17 mouse cellular contexts compared by ENCODE assay signal in genomic region chr14:79970928-79971738, GRCm38 (mm10). TPM values are rescaled to one million over a fixed set of nuclear protein-coding genes. Genes with fewer than 3 reads are reported as not detected.
DNase-seq lines count a peak whose midpoint lies in the region; ATAC-seq and TF ChIP-seq lines count a peak whose summit lies in the region.
"Had no signal": no experiment of that assay in that cellular context is flagged by ENCODE, and none has a peak within 500 bp of the region (broad histone marks: within the 10 kb centered on the region; RNA-seq: fewer than 3 reads in every experiment).

No protein-coding gene starts in this region.

- no peaks in the 10 kb centered on the region for H3K4me1 ChIP-seq in forebrain, embryonic 14.5 days (ENCODE audit: control insufficient read depth, insufficient read depth, low read length)
- no peaks in the 10 kb centered on the region for H3K4me1 ChIP-seq in forebrain, embryonic 11.5 days (replicated peaks; ENCODE audit: control insufficient read depth, insufficient read depth, low read length)
- H3K4me1 ChIP-seq in midbrain, embryonic 14.5 days (ENCODE audit: control insufficient read depth, insufficient read depth, low read length), result no peaks in the 10 kb centered on the region
- 0 out of 2 replicates have a peak, but pooled peaks cover 4% of the 10 kb centered on the region for H3K4me1 ChIP-seq in midbrain, postnatal 0 days (ENCODE audit: insufficient read depth, low read length)
- H3K4me1 ChIP-seq in intestine, embryonic 16.5 days (ENCODE audit: control insufficient read depth, insufficient read depth, low read length), result no peaks in the 10 kb centered on the region; the same call in 1 of the 2 replicates
- H3K4me1 ChIP-seq in cerebellum, adult 2 months (ENCODE audit: control insufficient read depth, insufficient read depth, low read length), result no peaks in the 10 kb centered on the region; the same call in 1 of the 2 replicates
- H3K4me1 ChIP-seq: embryonic facial prominence, embryonic 15.5 days had no signal

- H3K4me3 ChIP-seq in forebrain, embryonic 14.5 days (ENCODE audit: low read depth, low read length), result no peak overlapping the region
- no peak overlapping the region for H3K4me3 ChIP-seq in forebrain, embryonic 11.5 days (ENCODE audit: low read depth, low read length)
- H3K4me3 ChIP-seq in midbrain, embryonic 14.5 days (replicated peaks; ENCODE audit: low read depth, low read length), result no peak overlapping the region
- no peak overlapping the region for H3K4me3 ChIP-seq in midbrain, postnatal 0 days (ENCODE audit: low read depth, low read length)
- no peak overlapping the region for H3K4me3 ChIP-seq in intestine, embryonic 16.5 days (ENCODE audit: low read length)
- H3K4me3 ChIP-seq in cerebellum, adult 2 months (replicated peaks; ENCODE audit: insufficient read depth, low read depth, low read length), result no peak overlapping the region
- H3K4me3 ChIP-seq: embryonic facial prominence, embryonic 15.5 days; left cerebral cortex, adult 2 months had no signal

- no peak overlapping the region for H3K9ac ChIP-seq in forebrain, embryonic 14.5 days (ENCODE audit: low read length)
- H3K9ac ChIP-seq in forebrain, embryonic 11.5 days (ENCODE audit: low read length), result no peak overlapping the region
- H3K9ac ChIP-seq in midbrain, embryonic 14.5 days (replicated peaks; ENCODE audit: low read length), result no peak overlapping the region
- H3K9ac ChIP-seq in midbrain, postnatal 0 days (replicated peaks; ENCODE audit: low read length, poor library complexity, severe bottlenecking), result no peak overlapping the region
- no peak overlapping the region for H3K9ac ChIP-seq in intestine, embryonic 16.5 days (ENCODE audit: low read depth, low read length)
- H3K9ac ChIP-seq: embryonic facial prominence, embryonic 15.5 days had no signal

- H3K27me3 ChIP-seq in forebrain, embryonic 14.5 days (replicated peaks; ENCODE audit: control insufficient read depth, insufficient read depth, low read length), result no peaks in the 10 kb centered on the region
- no peaks in the 10 kb centered on the region for H3K27me3 ChIP-seq in forebrain, embryonic 11.5 days (ENCODE audit: control insufficient read depth, insufficient read depth, low read length)
- no peaks in the 10 kb centered on the region for H3K27me3 ChIP-seq in midbrain, embryonic 14.5 days (ENCODE audit: control insufficient read depth, insufficient read depth, low read length)
- no peaks in the 10 kb centered on the region for H3K27me3 ChIP-seq in midbrain, postnatal 0 days (ENCODE audit: insufficient read depth, low read length)
- no peaks in the 10 kb centered on the region for H3K27me3 ChIP-seq in intestine, embryonic 16.5 days (replicated peaks; ENCODE audit: control insufficient read depth, insufficient read depth, low read length)
- no peaks in the 10 kb centered on the region; the same call in 1 of the 2 replicates for H3K27me3 ChIP-seq in cerebellum, adult 2 months (ENCODE audit: control insufficient read depth, insufficient read depth, low read length)
- H3K27me3 ChIP-seq: embryonic facial prominence, embryonic 15.5 days had no signal

- no peak overlapping the region; the same call in 1 of the 2 replicates for H3K27ac ChIP-seq in forebrain, embryonic 14.5 days (ENCODE audit: low read depth, low read length)
- no peak overlapping the region for H3K27ac ChIP-seq in forebrain, embryonic 11.5 days (ENCODE audit: low read depth, low read length)
- no peak overlapping the region for H3K27ac ChIP-seq in midbrain, embryonic 14.5 days (replicated peaks; ENCODE audit: low read depth, low read length)
- no peak overlapping the region for H3K27ac ChIP-seq in midbrain, postnatal 0 days (ENCODE audit: low read depth, low read length)
- no peak overlapping the region for H3K27ac ChIP-seq in intestine, embryonic 16.5 days (ENCODE audit: low read length)
- no peak overlapping the region for H3K27ac ChIP-seq in cerebellum, adult 2 months (ENCODE audit: insufficient read depth, low read length)
- H3K27ac ChIP-seq: embryonic facial prominence, embryonic 15.5 days; left cerebral cortex, adult 2 months; macrophage; stomach, postnatal 0 days had no signal

- no peak overlapping the region for H3K4me2 ChIP-seq in forebrain, embryonic 14.5 days (ENCODE audit: low read length)
- no peak overlapping the region for H3K4me2 ChIP-seq in forebrain, embryonic 11.5 days (ENCODE audit: low read depth, low read length, severe bottlenecking)
- H3K4me2 ChIP-seq in midbrain, embryonic 14.5 days (ENCODE audit: low read length), result no peak overlapping the region
- no peak overlapping the region for H3K4me2 ChIP-seq in midbrain, postnatal 0 days (ENCODE audit: low read depth, low read length, poor library complexity, severe bottlenecking)
- no peak overlapping the region for H3K4me2 ChIP-seq in intestine, embryonic 16.5 days (ENCODE audit: low read depth, low read length)
- H3K4me2 ChIP-seq: embryonic facial prominence, embryonic 15.5 days; heart, embryonic 11.5 days had no signal

- ATAC-seq in forebrain, embryonic 14.5 days, result peak; percentile 61
- ATAC-seq in forebrain, embryonic 11.5 days (replicated peaks; ENCODE audit: low FRiP score), result no peak
- no peak for ATAC-seq in midbrain, embryonic 14.5 days (ENCODE audit: low FRiP score, low TSS enrichment)
- no peak for ATAC-seq in midbrain, postnatal 0 days (ENCODE audit: low FRiP score)
- peak; percentile 72 for ATAC-seq in intestine, embryonic 16.5 days

- TF ChIP-seq CTCF in midbrain, postnatal 0 days (IDR thresholded peaks at IDR 0.05), result no peak
- no peak for TF ChIP-seq CTCF in cerebellum, adult 2 months (IDR thresholded peaks at IDR 0.05; ENCODE audit: borderline replicate concordance, insufficient read depth, low read depth, low read length)

- H3K9me3 ChIP-seq in forebrain, embryonic 14.5 days (replicated peaks; ENCODE audit: control insufficient read depth, low read length), result no peaks in the 10 kb centered on the region
- no peaks in the 10 kb centered on the region for H3K9me3 ChIP-seq in forebrain, embryonic 11.5 days (ENCODE audit: control insufficient read depth, low read length)
- 0 out of 2 replicates have a peak, but pooled peaks cover 3% of the 10 kb centered on the region for H3K9me3 ChIP-seq in midbrain, embryonic 14.5 days (ENCODE audit: control insufficient read depth, low read length)
- no peaks in the 10 kb centered on the region for H3K9me3 ChIP-seq in midbrain, postnatal 0 days (ENCODE audit: low read length)
- no peaks in the 10 kb centered on the region for H3K9me3 ChIP-seq in intestine, embryonic 16.5 days (ENCODE audit: control insufficient read depth, low read length)
- H3K9me3 ChIP-seq: embryonic facial prominence, embryonic 15.5 days had no signal

- WGBS in forebrain, embryonic 14.5 days, result 37% methylated on average over 14 of the region's 14 CpGs
- WGBS in forebrain, embryonic 11.5 days, result 66% methylated on average over 14 of the region's 14 CpGs
- 29% methylated on average over 14 of the region's 14 CpGs for WGBS in midbrain, embryonic 14.5 days
- 35% methylated on average over 14 of the region's 14 CpGs for WGBS in midbrain, postnatal 0 days
- 37% methylated on average over 14 of the region's 14 CpGs for WGBS in intestine, embryonic 16.5 days
- 78% methylated on average over 14 of the region's 14 CpGs for WGBS in cerebellum, adult 2 months

- no peak for TF ChIP-seq POLR2A in cerebellum, adult 2 months (IDR thresholded peaks at IDR 0.05; ENCODE audit: borderline replicate concordance, insufficient read depth, low read length)

- peak; percentile 72 for DNase-seq in forebrain, embryonic 14.5 days (ENCODE audit: low spot score)
- DNase-seq in forebrain, embryonic 11.5 days (ENCODE audit: low spot score), result no peak
- peak; percentile 39 for DNase-seq in midbrain, embryonic 14.5 days
- no peak for DNase-seq in midbrain, postnatal 0 days (ENCODE audit: low spot score)
- DNase-seq in T-cell, adult 2 months (ENCODE audit: low spot score), result no peak
- DNase-seq in cerebellum, adult 2 months, result no peak
- DNase-seq: lung, adult 2 months; thymus, postnatal 14 days had no signal

- H3K36me3 ChIP-seq in forebrain, embryonic 14.5 days (ENCODE audit: control insufficient read depth, insufficient read depth, low read length), result no peaks in the 10 kb centered on the region
- no peaks in the 10 kb centered on the region for H3K36me3 ChIP-seq in forebrain, embryonic 11.5 days (ENCODE audit: control insufficient read depth, insufficient read depth, low read length)
- H3K36me3 ChIP-seq in midbrain, embryonic 14.5 days (ENCODE audit: control insufficient read depth, insufficient read depth, low read length), result no peaks in the 10 kb centered on the region
- no peaks in the 10 kb centered on the region for H3K36me3 ChIP-seq in midbrain, postnatal 0 days (ENCODE audit: insufficient read depth, low read length)
- H3K36me3 ChIP-seq in intestine, embryonic 16.5 days (ENCODE audit: control insufficient read depth, insufficient read depth, low read length), result no peaks in the 10 kb centered on the region
- H3K36me3 ChIP-seq: embryonic facial prominence, embryonic 15.5 days had no signal

RNA-seq across cellular contexts. Expression of gene Olfm4, which starts 12.7 kb away (rescaled TPM):
- polyA plus RNA-seq in forebrain, embryonic 14.5 days (2014; fragmentation: Nextera tagmentation; extraction: Ambion mirVana), result 1.3 and 2.1 TPM in 2 replicates
- 0.27 and 0.59 TPM in 2 replicates for polyA plus RNA-seq in forebrain, embryonic 11.5 days (2014; fragmentation: Nextera tagmentation; extraction: Ambion mirVana)
- polyA plus RNA-seq in midbrain, embryonic 14.5 days (2014; fragmentation: Nextera tagmentation; extraction: Ambion mirVana), result 0.89 and 0.98 TPM in 2 replicates
- 0.77 and 1.5 TPM in 2 replicates for total RNA-seq in midbrain, postnatal 0 days (2014; rRNA removed)
- 1.1 and 1.3 TPM in 2 replicates for polyA plus RNA-seq in midbrain, postnatal 0 days (2015; fragmentation: Nextera tagmentation; extraction: Ambion mirVana)
- polyA plus RNA-seq in intestine, embryonic 16.5 days (2015; fragmentation: Nextera tagmentation; extraction: Ambion mirVana), result 11.5 and 13.1 TPM in 2 replicates
- polyA plus RNA-seq in cerebellum, adult 2 months (2012; rRNA removed), result 2.0 and 2.5 TPM in 2 replicates
- total RNA-seq: gastrocnemius, postnatal 25 days; heart, postnatal 25 days had no signal
- polyA plus RNA-seq: liver, adult 2 months; lung, adult 2 months had no signal

Comparison
In these comparisons a context has a peak if more than half of its experiments do, and no peak if none do; other contexts are left out.
1. ATAC-seq: peak in forebrain, embryonic 14.5 days (single experiment) and intestine, embryonic 16.5 days (single experiment); none in forebrain, embryonic 11.5 days (single experiment), midbrain, embryonic 14.5 days (single experiment) and midbrain, postnatal 0 days (single experiment).
2. DNase-seq: peak in forebrain, embryonic 14.5 days (single experiment) and midbrain, embryonic 14.5 days (single experiment); none in forebrain, embryonic 11.5 days (single experiment), midbrain, postnatal 0 days (single experiment), T-cell, adult 2 months (single experiment) and cerebellum, adult 2 months (0 of 2).